Mouse (Mus musculus) lung, adult 2 months (tissue): ENCODE results near the gene Adamts9.

Source experiments
- CTCF ChIP-seq: fragments of 200-500 bp; IDR thresholded peaks from 2 replicates; pipeline ENCODE4 v1.5.1; 2011; ENCODE audit warnings: mild to moderate bottlenecking, low read length, control low read depth; ENCODE audit not compliant: insufficient read depth
- POLR2A ChIP-seq: fragments of 200-500 bp; IDR thresholded peaks from 2 replicates; pipeline ENCODE4 v1.6.1; 2011; ENCODE audit warnings: low read depth, mild to moderate bottlenecking, control low read depth, low read length, borderline replicate concordance; ENCODE audit errors: extremely low read depth

- TF ChIP-seq POLR2A, result no peak
- TF ChIP-seq CTCF, result no peak
Measured at GRCm38 (mm10) chr6:92854873-92855272, 88.4 kb downstream of the Adamts9 start.
